Mouse (Mus musculus): ENCODE results near the gene Aldh16a1. TPM values are rescaled to one million over a fixed set of nuclear protein-coding genes. Genes with fewer than 3 reads are reported as not detected.

Aldh16a1 gene
- 19.0 and 19.6 TPM in 2 replicates for polyA plus RNA-seq (2015; fragmentation: Nextera tagmentation; extraction: Ambion mirVana)

GRCm38 (mm10) chr7:45154096-45154992, at the start of gene Aldh16a1, which contains the start of gene Pih1d1:
Gene Aldh16a1 (minus strand): TSS chr7:45154584.
Gene Pih1d1 (plus strand): TSS chr7:45154303.
- Histone ChIP-seq H3K9me3 (no peaks in the 10 kb centered on the region), H3K27ac (replicated peaks) (peak within 1 kb of the TSS; percentile 96), H3K4me3 (peak within 1 kb of the TSS; percentile 63), H3K4me1 (replicated peaks) (peaks cover 30% of the 10 kb centered on the region), H3K36me3 (peaks cover 22% of the 10 kb centered on the region), H3K27me3 (no peaks in the 10 kb centered on the region), H3K4me2 (peak within 1 kb of the TSS; percentile 81), H3K9ac (peak within 1 kb of the TSS; percentile 94)
- 5% methylated on average over 69 of the region's 69 CpGs for WGBS
- peak; percentile 97 for ATAC-seq (ENCODE audit: low read depth)

- Histone ChIP-seq H3K9ac (0 out of 2 replicates have a peak overlapping the region, but pooled peaks have one; percentile 22), H3K9me3 (no peaks in the 10 kb centered on the region), H3K36me3 (no peaks in the 10 kb centered on the region), H3K27me3 (peaks cover 14% of the 10 kb centered on the region), H3K4me1 (replicated peaks) (peaks cover 11% of the 10 kb centered on the region; the same call in 1 of the 2 replicates), H3K4me3 (no peak overlapping the region), H3K4me2 (no peak overlapping the region), H3K27ac (replicated peaks) (no peak overlapping the region)
- no peak for ATAC-seq (ENCODE audit: low read depth)
- WGBS, result 69% methylated on average over 10 of the region's 10 CpGs
Observed at GRCm38 (mm10) chr7:45202654-45203053, 48.3 kb upstream of the Aldh16a1 start.

- no peak overlapping the region for H3K4me2 ChIP-seq
- H3K27ac ChIP-seq (replicated peaks), result no peak overlapping the region
- H3K9ac ChIP-seq, result no peak overlapping the region
- no peak for ATAC-seq (ENCODE audit: low read depth)
- no peaks in the 10 kb centered on the region for H3K9me3 ChIP-seq
- H3K27me3 ChIP-seq, result peaks cover 17% of the 10 kb centered on the region
- H3K4me3 ChIP-seq, result no peak overlapping the region
- no peaks in the 10 kb centered on the region for H3K36me3 ChIP-seq
- 85% methylated on average over 11 of the region's 11 CpGs for WGBS
- H3K4me1 ChIP-seq (replicated peaks), result peaks cover 6% of the 10 kb centered on the region; the same call in 1 of the 2 replicates
Observed at GRCm38 (mm10) chr7:45198961-45199360, 44.6 kb upstream of the Aldh16a1 start.

GRCm38 (mm10) chr7:45198435-45198834, 44.1 kb upstream of the Aldh16a1 start:
- H3K4me1 ChIP-seq (replicated peaks), result peaks cover 6% of the 10 kb centered on the region; the same call in 1 of the 2 replicates
- H3K27ac ChIP-seq (replicated peaks), result no peak overlapping the region
- H3K9me3 ChIP-seq, result no peaks in the 10 kb centered on the region
- 17% methylated on average over 5 of the region's 5 CpGs for WGBS
- no peak overlapping the region for H3K4me2 ChIP-seq
- no peak overlapping the region for H3K9ac ChIP-seq
- H3K4me3 ChIP-seq, result no peak overlapping the region
- no peaks in the 10 kb centered on the region for H3K36me3 ChIP-seq
- peak; percentile 75; the same call in 1 of the 2 replicates for ATAC-seq (ENCODE audit: low read depth)
- H3K27me3 ChIP-seq, result peaks cover 11% of the 10 kb centered on the region

- Histone ChIP-seq H3K27ac (replicated peaks) (no peak overlapping the region), H3K9me3 (no peaks in the 10 kb centered on the region), H3K9ac (no peak overlapping the region), H3K4me1 (replicated peaks) (peaks cover 8% of the 10 kb centered on the region; the same call in 1 of the 2 replicates), H3K4me2 (no peak overlapping the region), H3K4me3 (no peak overlapping the region), H3K36me3 (no peaks in the 10 kb centered on the region), H3K27me3 (peaks cover 4% of the 10 kb centered on the region; the same call in 1 of the 2 replicates)
- 78% methylated on average over 5 of the region's 5 CpGs for WGBS
- no peak for ATAC-seq (ENCODE audit: low read depth)
Observed at GRCm38 (mm10) chr7:45196994-45197393, 42.6 kb upstream of the Aldh16a1 start.

- H3K9me3 ChIP-seq, result no peaks in the 10 kb centered on the region
- no peak overlapping the region for H3K9ac ChIP-seq
- H3K27me3 ChIP-seq, result peaks cover 7% of the 10 kb centered on the region; the same call in 1 of the 2 replicates
- H3K4me3 ChIP-seq, result no peak overlapping the region
- 91% methylated on average over 4 of the region's 4 CpGs for WGBS
- no peaks in the 10 kb centered on the region for H3K36me3 ChIP-seq
- no peak for ATAC-seq (ENCODE audit: low read depth)
- H3K4me2 ChIP-seq, result no peak overlapping the region
- peaks cover 12% of the 10 kb centered on the region; the same call in 1 of the 2 replicates for H3K4me1 ChIP-seq (replicated peaks)
- H3K27ac ChIP-seq (replicated peaks), result no peak overlapping the region
Observed at GRCm38 (mm10) chr7:45196176-45196535, 41.8 kb upstream of the Aldh16a1 start.

GRCm38 (mm10) chr7:45195341-45196175, 41.2 kb upstream of the Aldh16a1 start:
- H3K4me1 ChIP-seq (replicated peaks), result peaks cover 12% of the 10 kb centered on the region; the same call in 1 of the 2 replicates
- H3K9me3 ChIP-seq, result no peaks in the 10 kb centered on the region
- no peak for ATAC-seq (ENCODE audit: low read depth)
- no peaks in the 10 kb centered on the region for H3K36me3 ChIP-seq
- 0 out of 2 replicates have a peak overlapping the region, but pooled peaks have one; percentile 12 for H3K9ac ChIP-seq
- H3K27me3 ChIP-seq, result peaks cover 7% of the 10 kb centered on the region; the same call in 1 of the 2 replicates
- no peak overlapping the region for H3K4me3 ChIP-seq
- H3K4me2 ChIP-seq, result no peak overlapping the region
- WGBS, result 66% methylated on average over 13 of the region's 13 CpGs
- H3K27ac ChIP-seq (replicated peaks), result no peak overlapping the region

- Histone ChIP-seq H3K4me2 (no peak overlapping the region), H3K9me3 (no peaks in the 10 kb centered on the region), H3K4me1 (replicated peaks) (peaks cover 12% of the 10 kb centered on the region; the same call in 1 of the 2 replicates), H3K36me3 (no peaks in the 10 kb centered on the region), H3K27me3 (peaks cover 16% of the 10 kb centered on the region), H3K27ac (replicated peaks) (no peak overlapping the region), H3K9ac (no peak overlapping the region), H3K4me3 (no peak overlapping the region)
- WGBS, result 75% methylated on average over 17 of the region's 17 CpGs
- ATAC-seq (ENCODE audit: low read depth), result no peak
Observed at GRCm38 (mm10) chr7:45193871-45194785, 39.7 kb upstream of the Aldh16a1 start.

GRCm38 (mm10) chr7:45193406-45193805, 39.0 kb upstream of the Aldh16a1 start:
- 65% methylated on average over 5 of the region's 5 CpGs for whole genome bisulfite sequencing
- H3K9ac ChIP-seq, result 0 out of 2 replicates have a peak overlapping the region, but pooled peaks have one; percentile 17
- no peak overlapping the region for H3K4me2 ChIP-seq
- no peak overlapping the region for H3K27ac ChIP-seq (replicated peaks)
- no peak for ATAC-seq (ENCODE audit: low read depth)
- no peaks in the 10 kb centered on the region for H3K9me3 ChIP-seq
- no peak overlapping the region for H3K4me3 ChIP-seq
- H3K27me3 ChIP-seq, result peaks cover 19% of the 10 kb centered on the region
- no peaks in the 10 kb centered on the region for H3K36me3 ChIP-seq
- peaks cover 12% of the 10 kb centered on the region; the same call in 1 of the 2 replicates for H3K4me1 ChIP-seq (replicated peaks)

GRCm38 (mm10) chr7:45192585-45193310, 38.4 kb upstream of the Aldh16a1 start:
- H3K9me3 ChIP-seq, result no peaks in the 10 kb centered on the region
- H3K4me1 ChIP-seq (replicated peaks), result peaks cover 6% of the 10 kb centered on the region; the same call in 1 of the 2 replicates
- H3K9ac ChIP-seq, result no peak overlapping the region
- H3K4me3 ChIP-seq, result no peak overlapping the region
- no peak overlapping the region for H3K4me2 ChIP-seq
- no peak overlapping the region for H3K27ac ChIP-seq (replicated peaks)
- no peaks in the 10 kb centered on the region for H3K36me3 ChIP-seq
- no peak for ATAC-seq (ENCODE audit: low read depth)
- H3K27me3 ChIP-seq, result peaks cover 23% of the 10 kb centered on the region
- 87% methylated on average over 7 of the region's 7 CpGs for WGBS

All from neural tube, embryonic 13.5 days (tissue).